Mouse (Mus musculus) small intestine, adult 2 months (tissue): ENCODE data around the gene Tnpo2.

Experiments
- CTCF ChIP-seq: fragments of 200-500 bp; IDR thresholded peaks from 2 replicates; pipeline ENCODE4 v1.5.1; 2012; ENCODE audit warnings: low read depth, mild to moderate bottlenecking, control low read depth, inconsistent platforms, low read length, moderate library complexity, mixed read lengths; ENCODE audit not compliant: insufficient replicate concordance, insufficient read length; ENCODE audit errors: extremely low read depth
- POLR2A ChIP-seq: fragments of 200-500 bp; IDR thresholded peaks from 2 replicates; pipeline ENCODE4 v1.6.1; 2012; ENCODE audit warnings: low read depth, mild to moderate bottlenecking, control low read depth, inconsistent platforms, low read length, moderate library complexity

DNA sequence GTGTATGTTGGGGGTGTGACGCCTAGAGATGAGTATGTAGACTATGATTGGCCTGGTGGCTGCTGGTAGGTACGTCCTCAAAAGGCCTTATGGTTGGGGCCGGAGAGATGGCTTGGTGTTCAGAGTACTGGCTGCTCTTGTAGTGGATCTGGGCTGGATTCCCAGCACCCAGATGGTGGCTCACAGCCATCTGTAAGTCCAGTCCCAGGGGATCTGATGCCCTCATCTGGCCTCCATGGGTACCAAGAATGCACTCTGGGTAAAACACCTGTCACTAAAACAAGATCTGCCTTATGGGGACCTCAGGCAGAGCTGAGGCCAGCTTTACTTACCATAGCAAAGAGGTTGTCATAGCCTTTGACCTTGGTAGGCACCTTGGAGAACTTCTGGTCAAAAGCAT lies 12.9 kb upstream of the Tnpo2 start:
- TF ChIP-seq POLR2A, result no peak
- no peak for TF ChIP-seq CTCF
